Mouse (Mus musculus) CD4-positive, CD25-positive, alpha-beta regulatory T cell, adult 4 months (primary cell): Measurements from ENCODE around the gene Tmem151b. TPM values are rescaled to one million over a fixed set of nuclear protein-coding genes. Genes with fewer than 3 reads are reported as not detected.

Experiments used
- ATAC-seq: one replicate; pipeline ENCODE4 v1.8.0; 2017
- polyA plus RNA-seq, 2 experiments: library from polyadenylated mRNA; unstranded; fragments of 100-300 nt; shearing (Covaris generic); gene quantifications; one replicate each; pipeline ENCODE4 v1.2.1; 2017

The Tmem151b gene
- polyA plus RNA-seq = under 1 TPM; 0.15 to 0.35 TPM

- ATAC-seq = peak; percentile 8
These were observed at the start of gene Tmem151b for GRCm38 (mm10) chr17:45549617-45550181. Gene Tmem151b, minus strand, starts transcription at chr17:45549677.

- ATAC-seq = no peak
These were observed 49.4 kb upstream of the Tmem151b start for GRCm38 (mm10) chr17:45598891-45599290.

GRCm38 (mm10) chr17:45598376-45598775 is 48.9 kb upstream of the Tmem151b start:
- ATAC-seq = no peak

- no peak for ATAC-seq
These were observed 48.3 kb upstream of the Tmem151b start for GRCm38 (mm10) chr17:45597787-45598186.

GRCm38 (mm10) chr17:45596631-45597396 is 47.3 kb upstream of the Tmem151b start:
- peak; percentile 21 for ATAC-seq

- peak; percentile 10 for ATAC-seq
These were observed 46.4 kb upstream of the Tmem151b start for GRCm38 (mm10) chr17:45595736-45596390.

GRCm38 (mm10) chr17:45594881-45595735 is 45.6 kb upstream of the Tmem151b start:
- ATAC-seq = peak; percentile 73

- ATAC-seq = no peak
These were observed 44.7 kb upstream of the Tmem151b start for GRCm38 (mm10) chr17:45594195-45594594.

GRCm38 (mm10) chr17:45593479-45593878 is 44.0 kb upstream of the Tmem151b start:
- no peak for ATAC-seq

GRCm38 (mm10) chr17:45592606-45593431 is 43.3 kb upstream of the Tmem151b start:
- no peak for ATAC-seq

GRCm38 (mm10) chr17:45591701-45592605 is 42.5 kb upstream of the Tmem151b start:
- no peak for ATAC-seq

GRCm38 (mm10) chr17:45590410-45590809 is 40.9 kb upstream of the Tmem151b start:
- no peak for ATAC-seq

GRCm38 (mm10) chr17:45589844-45590243 is 40.4 kb upstream of the Tmem151b start:
- no peak for ATAC-seq

GRCm38 (mm10) chr17:45589236-45589635 is 39.8 kb upstream of the Tmem151b start:
- no peak for ATAC-seq

- no peak for ATAC-seq
These were observed 38.9 kb upstream of the Tmem151b start for GRCm38 (mm10) chr17:45588370-45588769.

GRCm38 (mm10) chr17:45586449-45586837 is 37.0 kb upstream of the Tmem151b start:
- ATAC-seq = no peak

GRCm38 (mm10) chr17:45585725-45586448 is 36.4 kb upstream of the Tmem151b start:
- no peak for ATAC-seq

GRCm38 (mm10) chr17:45584939-45585678 is 35.6 kb upstream of the Tmem151b start:
- ATAC-seq = no peak
